Mouse (Mus musculus) embryonic facial prominence, embryonic 13.5 days (tissue): ENCODE measurements around the gene Nol9. TPM values are rescaled to one million over a fixed set of nuclear protein-coding genes. Genes with fewer than 3 reads are reported as not detected.
A peak's percentile ranks its signal among the peaks of the same experiment; 100 is the strongest.

Source experiments
- ATAC-seq: fragments of 200-750 bp; cut with Nextera tagmentation; 2 replicates; pipeline ENCODE4 v1.8.0; 2017; ENCODE audit warnings: low read depth; ENCODE audit not compliant: insufficient number of reproducible peaks, insufficient read depth, low FRiP score, low TSS enrichment
- H3K27ac ChIP-seq: fragments of 300-500 bp; sonication (generic); 2 replicates; pipeline ENCODE4 v1.5.1; 2015; ENCODE audit warnings: moderate library complexity, mild to moderate bottlenecking, inconsistent platforms
- H3K27me3 ChIP-seq: fragments of 300-500 bp; sonication (generic); 2 replicates; pipeline ENCODE4 v1.6.1; 2015; ENCODE audit warnings: mild to moderate bottlenecking, inconsistent platforms
- H3K36me3 ChIP-seq: fragments of 300-500 bp; sonication (generic); 2 replicates; pipeline ENCODE4 v1.6.1; 2015; ENCODE audit warnings: mild to moderate bottlenecking, inconsistent platforms
- H3K4me1 ChIP-seq: fragments of 300-500 bp; sonication (generic); 2 replicates; pipeline ENCODE4 v1.6.1; 2015; ENCODE audit warnings: inconsistent platforms
- H3K4me2 ChIP-seq: fragments of 300-500 bp; sonication (generic); 2 replicates; pipeline ENCODE4 v1.6.1; 2015; ENCODE audit warnings: moderate library complexity, mild to moderate bottlenecking, inconsistent platforms
- H3K4me3 ChIP-seq: fragments of 300-500 bp; sonication (generic); 2 replicates; pipeline ENCODE4 v1.5.1; 2015; ENCODE audit warnings: mild to moderate bottlenecking, inconsistent platforms
- H3K9ac ChIP-seq: fragments of 300-500 bp; sonication (generic); 2 replicates; pipeline ENCODE4 v1.6.1; 2015; ENCODE audit warnings: mild to moderate bottlenecking, inconsistent platforms
- H3K9me3 ChIP-seq: fragments of 300-500 bp; sonication (generic); 2 replicates; pipeline ENCODE4 v1.6.1; 2016; ENCODE audit warnings: inconsistent platforms
- whole genome bisulfite sequencing: fragments of 180-500 bp; shearing (Covaris S2); methylation state at CpG from one replicate; pipeline ENCODE4 v1.1.7; 2015; ENCODE audit warnings: mixed read lengths; 5-methylcytosine and 5-hydroxymethylcytosine counted together
- polyA plus RNA-seq: library from polyadenylated mRNA; unstranded; fragments of >200 nt; fragmentation: Nextera tagmentation; extraction: Ambion mirVana; gene quantifications from 2 replicates; pipeline ENCODE4 v1.2.1, GENCODE M21; 2015

The Nol9 gene
- 34.4 and 34.8 TPM in 2 replicates for polyA plus RNA-seq

DNA sequence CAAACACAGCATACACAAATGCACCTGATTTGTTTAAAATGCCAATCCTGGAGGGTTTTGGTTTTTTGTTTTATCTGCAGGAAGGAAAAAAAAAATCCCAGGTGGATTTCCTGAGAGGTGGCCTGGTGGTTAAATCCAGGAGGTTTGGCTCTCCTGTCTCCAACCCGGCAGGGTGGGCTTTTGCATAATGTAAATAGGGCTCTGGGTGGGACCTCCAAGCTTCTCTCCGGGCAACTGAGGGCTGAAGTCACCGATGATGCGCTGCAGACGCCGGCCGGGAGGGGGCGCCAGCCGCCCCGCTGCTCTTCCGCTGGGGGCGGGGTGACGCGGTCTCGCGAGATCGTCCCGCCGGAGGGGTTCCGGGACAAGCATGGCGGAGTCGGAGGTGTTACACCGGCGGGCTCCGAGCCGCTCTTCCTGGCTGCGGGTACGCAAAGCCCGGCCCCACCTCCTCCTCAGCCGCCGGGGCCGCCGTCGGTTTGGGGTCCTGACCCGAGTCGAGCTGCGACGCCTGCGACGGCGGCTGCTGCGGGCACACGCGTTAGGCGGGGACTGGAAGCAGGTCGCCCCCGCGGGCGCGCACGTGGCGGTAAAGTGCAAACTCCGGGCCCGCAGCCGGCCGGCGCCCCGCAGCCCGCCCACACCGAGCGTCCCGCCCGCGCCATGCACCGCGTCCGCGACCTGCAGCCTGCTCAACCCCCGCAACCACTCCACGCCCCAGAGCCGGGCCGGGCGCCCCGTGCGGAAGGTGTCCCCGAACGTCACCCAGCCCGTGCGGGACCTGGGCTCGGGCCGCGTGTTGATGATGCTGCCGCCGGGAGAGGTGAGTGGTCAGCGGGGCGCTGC, at the start of gene Nol9:
Nol9 (plus strand) TSS at position 337 of the 846 bp plus-strand sequence.
- Histone ChIP-seq H3K27ac (0 out of 2 replicates have a peak within 1 kb of the TSS, but pooled peaks have one; percentile 3), H3K27me3 (no peaks in the 10 kb centered on the region), H3K9ac (peak within 1 kb of the TSS; percentile 95), H3K4me3 (peak within 1 kb of the TSS; percentile 100), H3K36me3 (peaks cover 34% of the 10 kb centered on the region), H3K4me2 (peak within 1 kb of the TSS; percentile 97), H3K9me3 (no peaks in the 10 kb centered on the region), H3K4me1 (peaks cover 16% of the 10 kb centered on the region)
- peak; percentile 77; the same call in 1 of the 2 replicates for ATAC-seq
- WGBS: under 1% methylated on average over 86 of the region's 86 CpGs

DNA sequence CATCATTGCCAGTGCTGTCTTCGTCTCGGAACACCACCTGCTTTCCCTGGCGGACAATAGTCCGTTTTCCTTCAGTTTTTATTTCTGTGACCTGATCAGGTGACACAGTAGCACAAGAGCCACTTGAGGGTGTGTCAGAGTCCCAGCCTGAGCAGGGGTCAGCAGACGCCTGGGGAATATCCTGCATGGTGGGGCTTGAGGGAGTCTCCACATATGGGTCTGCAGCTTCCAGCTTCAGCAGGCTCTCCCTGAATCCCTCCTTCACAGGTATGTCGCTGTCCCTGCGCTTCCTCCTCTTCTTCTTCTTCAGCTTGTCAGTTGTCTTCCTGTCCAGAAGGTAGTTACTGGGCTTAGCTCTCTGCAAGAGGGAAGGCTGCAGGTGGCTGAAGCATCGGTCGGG, 47.0 kb upstream of the Nol9 start:
- Histone ChIP-seq H3K27me3 (no peaks in the 10 kb centered on the region), H3K27ac (no peak overlapping the region), H3K4me2 (no peak overlapping the region), H3K9ac (no peak overlapping the region), H3K4me3 (no peak overlapping the region), H3K4me1 (peaks cover 41% of the 10 kb centered on the region), H3K36me3 (peaks cover 35% of the 10 kb centered on the region), H3K9me3 (no peaks in the 10 kb centered on the region)
- 89% methylated on average over 9 of the region's 9 CpGs for WGBS
- no peak for ATAC-seq

DNA sequence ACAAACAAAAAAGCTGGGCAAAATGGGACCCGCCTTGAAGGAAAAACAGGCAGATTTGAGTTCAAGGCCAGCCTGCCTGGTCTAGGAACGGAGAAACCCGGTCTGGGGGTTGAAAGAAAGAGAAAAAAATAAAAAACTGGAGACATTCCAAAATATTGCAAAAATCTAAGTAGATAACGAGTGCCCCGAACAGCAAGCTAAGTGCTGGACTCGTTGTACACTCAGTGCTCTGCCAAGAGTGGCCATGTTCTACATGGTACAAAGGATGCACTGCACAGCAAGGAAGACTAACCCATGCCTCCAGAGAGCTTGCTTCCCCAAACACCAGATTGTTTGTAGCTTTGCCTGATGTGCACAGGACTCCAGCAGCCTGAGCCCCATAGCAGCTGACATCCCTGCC, 46.1 kb upstream of the Nol9 start:
- Histone ChIP-seq H3K27me3 (no peaks in the 10 kb centered on the region), H3K4me3 (0 out of 2 replicates have a peak overlapping the region, but pooled peaks have one; percentile 98), H3K27ac (no peak overlapping the region), H3K9me3 (no peaks in the 10 kb centered on the region), H3K4me2 (peak overlapping the region; percentile 83; the same call in 1 of the 2 replicates), H3K4me1 (peaks cover 39% of the 10 kb centered on the region), H3K36me3 (peaks cover 35% of the 10 kb centered on the region), H3K9ac (peak overlapping the region; percentile 28; the same call in 1 of the 2 replicates)
- no peak for ATAC-seq
- WGBS: 77% methylated on average over 6 of the region's 6 CpGs

DNA sequence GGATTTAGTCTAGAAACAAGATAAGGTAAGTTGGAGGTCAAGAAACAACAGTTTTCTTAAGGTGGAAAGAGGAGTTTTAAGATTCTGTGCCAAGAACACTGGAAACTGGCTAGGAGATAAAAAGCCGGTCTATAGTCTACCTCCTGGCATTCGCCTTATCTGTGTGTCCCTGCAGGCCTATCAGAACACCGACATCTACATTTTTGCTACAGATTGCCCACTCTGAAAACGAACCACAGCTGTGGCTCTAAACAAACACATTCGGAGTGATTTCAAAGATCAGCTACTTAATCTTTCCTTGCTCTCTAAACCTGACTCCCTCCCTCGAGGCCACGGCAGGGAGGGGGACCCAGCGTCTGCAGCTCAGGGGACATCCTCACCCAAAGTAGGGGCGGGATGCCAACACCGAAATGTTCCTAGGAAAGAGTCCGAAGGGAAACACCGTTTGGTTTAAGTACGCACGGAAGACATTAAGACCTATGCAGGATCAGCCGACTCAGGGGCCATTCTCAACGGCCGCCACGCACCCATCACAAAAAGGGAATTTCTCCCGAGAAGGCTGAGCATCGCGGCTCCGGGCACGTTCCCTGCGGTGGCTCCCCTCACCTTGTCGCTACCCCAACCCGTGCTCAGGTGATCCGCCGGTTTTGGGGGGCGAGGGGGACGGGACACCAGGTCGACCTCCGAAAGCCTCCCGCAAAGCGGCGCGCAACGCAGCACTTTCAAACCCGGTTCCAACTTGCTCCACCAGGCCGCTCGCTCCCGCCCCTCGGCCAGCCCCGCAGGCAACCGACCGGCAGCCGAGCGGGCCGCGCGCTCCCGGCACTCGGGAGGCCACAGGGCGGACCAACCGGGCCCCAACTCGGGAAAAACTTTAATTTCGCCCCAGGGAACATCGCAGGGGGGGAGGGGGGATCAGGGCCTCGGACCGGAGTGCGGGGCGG, 44.6 kb upstream of the Nol9 start:
- Histone ChIP-seq H3K27me3 (no peaks in the 10 kb centered on the region), H3K4me3 (peak overlapping the region; percentile 98), H3K9ac (peak overlapping the region; percentile 97), H3K4me2 (peak overlapping the region; percentile 83), H3K27ac (peak overlapping the region; percentile 91), H3K4me1 (peaks cover 29% of the 10 kb centered on the region), H3K9me3 (no peaks in the 10 kb centered on the region), H3K36me3 (peaks cover 32% of the 10 kb centered on the region)
- WGBS: under 1% methylated on average over 57 of the region's 61 CpGs
- no peak for ATAC-seq

DNA sequence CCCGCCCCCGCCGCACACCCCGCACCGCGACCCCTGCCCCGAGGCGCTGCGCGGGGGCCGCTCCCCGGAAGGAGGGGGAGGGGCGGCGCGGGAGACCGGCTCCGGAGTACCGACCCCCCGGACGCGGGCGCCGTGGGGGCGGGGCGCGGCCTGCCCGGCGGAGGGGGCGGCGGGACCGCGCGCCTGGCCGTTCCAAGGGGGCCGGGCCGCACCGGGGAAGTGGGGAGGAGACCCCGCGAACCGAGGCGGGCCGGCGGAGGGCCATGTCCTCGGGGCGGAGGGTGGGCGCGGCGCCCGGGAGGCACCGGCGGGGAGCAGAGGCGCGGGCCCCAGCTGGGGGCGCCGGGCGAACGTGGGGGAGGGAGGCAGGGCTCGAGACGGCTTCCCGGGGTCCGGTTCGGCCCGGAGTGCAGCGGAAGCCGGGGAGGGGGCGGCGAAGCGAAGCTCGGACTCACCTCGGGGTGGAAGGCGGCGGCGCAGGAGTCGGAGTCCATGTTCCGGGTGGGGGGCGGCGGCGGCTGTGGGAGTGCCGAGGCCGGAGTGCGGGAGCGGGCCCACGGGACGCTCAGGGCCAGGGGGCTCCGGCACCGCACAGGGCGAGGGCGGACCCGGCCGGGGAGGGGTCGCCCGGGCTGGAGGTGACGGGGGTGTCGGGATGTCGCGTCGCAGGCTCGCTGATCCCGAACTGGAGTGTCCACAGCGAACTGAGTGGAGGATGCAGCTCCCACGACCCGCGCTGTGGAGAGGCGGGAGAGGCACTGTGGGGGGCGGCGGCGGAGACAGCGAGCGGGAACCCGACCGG, 43.5 kb upstream of the Nol9 start:
- peak overlapping the region; percentile 98 for H3K4me3 ChIP-seq
- H3K9me3 ChIP-seq: no peaks in the 10 kb centered on the region
- no peaks in the 10 kb centered on the region for H3K27me3 ChIP-seq
- peaks cover 23% of the 10 kb centered on the region for H3K4me1 ChIP-seq
- H3K36me3 ChIP-seq: peaks cover 22% of the 10 kb centered on the region
- peak overlapping the region; percentile 97 for H3K9ac ChIP-seq
- H3K27ac ChIP-seq: peak overlapping the region; percentile 91
- peak overlapping the region; percentile 83 for H3K4me2 ChIP-seq
- WGBS: under 1% methylated on average over 87 of the region's 111 CpGs
- peak; percentile 45; the same call in 1 of the 2 replicates for ATAC-seq

DNA sequence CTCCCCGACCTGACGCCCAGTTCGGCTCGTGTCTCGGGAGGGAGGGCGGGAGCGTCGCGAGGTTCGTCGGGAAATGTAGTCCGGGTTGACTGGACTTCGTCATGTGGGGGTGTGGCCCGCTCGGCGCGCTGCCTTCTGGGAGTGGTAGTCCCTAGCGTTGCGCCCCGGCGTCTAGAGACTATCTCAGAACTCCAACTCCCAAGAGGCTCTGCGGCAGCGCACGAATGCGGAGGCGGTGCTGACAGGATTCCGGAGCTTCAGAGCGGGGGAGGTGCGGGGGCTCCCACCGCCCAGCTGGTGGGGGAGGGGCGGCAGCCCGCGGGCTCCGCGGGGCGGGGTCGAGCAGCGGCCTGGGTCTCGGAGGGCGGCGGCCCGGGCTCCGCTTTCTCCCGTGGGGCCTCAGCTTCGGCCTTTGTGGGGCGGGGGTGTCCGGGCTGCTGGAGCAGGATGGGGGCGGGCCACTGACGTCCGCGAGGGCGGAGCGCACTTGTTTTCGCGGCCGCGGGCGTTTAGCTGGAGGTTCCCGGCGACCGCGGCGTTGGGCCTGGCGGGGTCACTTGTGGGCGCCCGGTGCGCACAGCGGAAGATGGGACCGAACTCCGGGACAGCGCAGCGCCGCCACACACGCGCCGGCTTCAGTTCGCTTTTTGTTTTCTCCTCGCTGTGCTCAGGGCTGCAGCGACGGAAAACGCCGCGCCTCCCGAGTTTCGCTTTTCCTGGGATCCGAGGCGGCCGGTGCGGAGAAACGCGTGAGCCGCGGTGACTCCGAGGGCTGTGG, 42.8 kb upstream of the Nol9 start, which contains the start of gene Phf13:
Phf13 (minus strand) TSS at position 86 of the 778 bp plus-strand sequence.
- peak within 1 kb of the TSS; percentile 83 for H3K4me2 ChIP-seq
- peak within 1 kb of the TSS; percentile 98 for H3K4me3 ChIP-seq
- peak within 1 kb of the TSS; percentile 91 for H3K27ac ChIP-seq
- peaks cover 23% of the 10 kb centered on the region for H3K4me1 ChIP-seq
- WGBS: under 1% methylated on average over 94 of the region's 94 CpGs
- no peaks in the 10 kb centered on the region for H3K27me3 ChIP-seq
- H3K9ac ChIP-seq: peak within 1 kb of the TSS; percentile 97
- peak; percentile 94 for ATAC-seq
- H3K36me3 ChIP-seq: peaks cover 14% of the 10 kb centered on the region
- H3K9me3 ChIP-seq: no peaks in the 10 kb centered on the region

DNA sequence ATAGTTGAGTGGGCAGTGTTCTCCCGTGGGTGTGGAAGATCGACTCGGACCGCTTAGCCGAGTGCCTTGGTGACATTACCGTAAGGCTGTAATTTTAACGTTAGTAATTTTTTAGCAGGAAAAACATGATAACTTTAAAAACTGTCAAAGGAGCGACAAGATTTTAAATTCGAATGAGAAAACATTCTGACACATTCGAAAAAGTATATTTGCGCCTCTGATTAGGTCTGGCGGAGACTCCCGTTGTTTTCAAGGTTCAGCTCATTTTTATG, 42.2 kb upstream of the Nol9 start:
- ATAC-seq: no peak
- Histone ChIP-seq H3K36me3 (peaks cover 9% of the 10 kb centered on the region), H3K4me2 (peak overlapping the region; percentile 66), H3K27ac (peak overlapping the region; percentile 89), H3K9me3 (no peaks in the 10 kb centered on the region), H3K4me1 (peaks cover 23% of the 10 kb centered on the region), H3K27me3 (no peaks in the 10 kb centered on the region), H3K4me3 (peak overlapping the region; percentile 98), H3K9ac (peak overlapping the region; percentile 79)
- 4% methylated on average over 13 of the region's 13 CpGs for WGBS

DNA sequence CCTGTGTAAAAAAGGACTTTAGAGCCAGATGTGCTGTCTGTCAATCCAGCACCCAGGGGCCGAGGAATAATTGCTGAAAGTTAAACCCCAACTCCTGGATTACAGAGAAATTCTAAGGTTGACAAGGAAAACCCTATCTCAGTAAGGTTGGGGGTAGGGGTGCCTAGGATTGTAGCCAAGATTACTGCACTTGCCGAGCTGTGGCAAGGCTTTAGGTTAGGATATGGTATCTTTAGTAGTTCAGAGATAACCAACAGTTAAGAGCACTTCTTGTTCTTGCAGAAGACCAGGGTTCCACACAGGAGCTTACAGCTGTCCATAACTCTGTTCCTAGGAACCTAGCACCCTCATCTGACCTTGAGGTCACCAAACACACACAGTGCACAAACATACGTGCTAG, 41.4 kb upstream of the Nol9 start:
- Histone ChIP-seq H3K4me2 (peak overlapping the region; percentile 66), H3K9ac (peak overlapping the region; percentile 79), H3K27ac (no peak overlapping the region), H3K27me3 (no peaks in the 10 kb centered on the region), H3K9me3 (no peaks in the 10 kb centered on the region), H3K4me3 (peak overlapping the region; percentile 98; the same call in 1 of the 2 replicates), H3K4me1 (peaks cover 23% of the 10 kb centered on the region), H3K36me3 (peaks cover under 1% of the 10 kb centered on the region)
- ATAC-seq: no peak
- 60% methylated on average over 3 of the region's 3 CpGs for WGBS

DNA sequence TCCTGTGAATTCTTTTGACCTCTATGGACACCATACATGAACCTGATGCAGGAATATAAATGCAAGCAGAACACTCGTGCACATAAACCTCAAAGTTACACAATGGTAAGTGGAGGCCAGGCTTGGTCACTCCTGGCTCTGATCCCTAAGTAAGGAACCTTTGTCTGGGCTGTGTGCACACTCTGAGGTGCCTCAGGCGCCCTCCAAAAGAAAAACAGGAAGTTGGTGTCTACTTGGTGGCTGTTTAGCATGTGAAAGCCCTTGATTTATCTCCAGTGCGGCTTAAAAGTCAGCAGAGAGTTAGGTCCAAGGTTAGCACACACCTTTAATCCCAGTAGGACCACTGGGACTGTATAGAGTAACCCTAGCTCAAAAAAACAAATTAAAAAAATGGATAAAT, 39.6 kb upstream of the Nol9 start:
- H3K9me3 ChIP-seq: no peaks in the 10 kb centered on the region
- 38% methylated on average over 3 of the region's 3 CpGs for WGBS
- no peak overlapping the region for H3K9ac ChIP-seq

DNA sequence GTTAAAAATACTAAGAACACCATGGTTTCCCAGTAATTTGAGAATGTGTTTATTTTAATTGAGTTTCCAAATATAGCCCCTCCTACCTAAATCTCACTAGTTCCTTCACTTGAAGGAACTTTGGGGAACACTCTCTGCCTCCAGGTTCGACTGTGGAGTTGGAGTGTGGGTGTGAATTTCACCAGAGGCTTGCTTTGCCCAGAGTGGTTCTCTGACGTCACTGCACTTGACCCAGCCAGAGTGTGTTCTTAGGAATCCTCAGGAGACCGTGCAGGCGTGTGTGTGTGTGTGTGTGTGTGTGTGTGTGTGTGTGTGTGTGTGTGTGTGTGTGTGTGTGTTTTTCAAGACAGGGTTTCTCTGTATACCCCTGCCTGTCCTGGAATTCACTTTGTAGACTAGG, 38.2 kb upstream of the Nol9 start:
- H3K9ac ChIP-seq: no peak overlapping the region
- H3K9me3 ChIP-seq: no peaks in the 10 kb centered on the region
- H3K4me1 ChIP-seq: peaks cover 8% of the 10 kb centered on the region
- 49% methylated on average over 4 of the region's 4 CpGs for WGBS
- H3K27me3 ChIP-seq: no peaks in the 10 kb centered on the region
- ATAC-seq: no peak
- no peaks in the 10 kb centered on the region for H3K36me3 ChIP-seq
- no peak overlapping the region for H3K4me2 ChIP-seq
- H3K4me3 ChIP-seq: no peak overlapping the region
- no peak overlapping the region for H3K27ac ChIP-seq

More for the DNA sequence above, 39.6 kb upstream of the Nol9 start:
- no peaks in the 10 kb centered on the region for H3K27me3 ChIP-seq
- no peak overlapping the region for H3K27ac ChIP-seq
- H3K4me1 ChIP-seq: peaks cover 9% of the 10 kb centered on the region
- H3K4me3 ChIP-seq: no peak overlapping the region
- H3K4me2 ChIP-seq: no peak overlapping the region
- H3K36me3 ChIP-seq: no peaks in the 10 kb centered on the region
- ATAC-seq: no peak
